Mouse (Mus musculus) cerebellum, adult 9-10 months (tissue): ENCODE data around the gene Gm15446.
"Not testable (repeated sequence)": the region's sequence is repeated elsewhere in the genome, so short reads cannot be mapped to it uniquely, and the experiment has no call there.

ENCODE experiments used
- DNase-seq: peaks from one replicate; pipeline ENCODE4 v3.0.0; 2022

Gm15446 gene

DNA sequence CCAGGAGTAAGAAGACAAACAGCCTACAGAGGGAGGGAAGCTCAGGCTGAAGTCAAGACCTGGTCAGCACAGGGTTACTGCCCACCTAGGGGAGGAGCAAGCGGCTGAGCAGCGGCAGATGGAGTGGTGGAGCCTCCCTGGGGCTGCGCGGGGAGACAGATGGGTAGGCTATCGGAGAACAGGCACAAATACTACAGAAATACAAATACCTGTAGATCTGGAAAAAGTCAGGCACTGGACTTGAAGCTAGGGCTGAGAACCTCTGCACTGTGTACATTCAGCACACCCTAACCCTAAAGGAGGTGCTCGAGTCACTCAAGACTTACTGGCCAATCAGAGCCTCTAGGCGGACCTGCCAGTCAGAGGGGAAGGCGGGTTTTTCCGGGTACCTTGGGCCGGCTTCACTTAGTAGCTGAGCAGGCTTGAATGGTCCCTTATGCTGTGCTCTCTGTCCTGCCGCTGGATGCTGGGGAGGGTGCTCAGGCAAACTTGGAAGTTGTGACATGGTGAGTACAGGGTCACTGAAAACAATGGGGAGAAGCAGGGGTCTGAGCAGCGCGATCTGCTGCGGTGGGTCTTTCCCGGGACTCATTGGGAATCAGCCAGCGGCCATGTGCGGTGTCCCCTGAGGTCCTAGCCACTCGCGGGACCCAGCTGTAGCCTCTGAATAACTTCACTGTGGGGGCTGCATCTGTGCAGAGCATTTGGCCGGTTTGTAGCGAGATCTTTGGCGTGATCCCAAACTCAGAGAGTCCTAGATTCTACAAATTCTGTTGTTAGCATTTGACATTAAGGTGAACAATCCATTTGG lies at the start of gene Gm15446:
Gene Gm15446 (plus strand): TSS at position 140 of the 811 bp plus-strand sequence.
- DNase-seq = peak; percentile 90

DNA sequence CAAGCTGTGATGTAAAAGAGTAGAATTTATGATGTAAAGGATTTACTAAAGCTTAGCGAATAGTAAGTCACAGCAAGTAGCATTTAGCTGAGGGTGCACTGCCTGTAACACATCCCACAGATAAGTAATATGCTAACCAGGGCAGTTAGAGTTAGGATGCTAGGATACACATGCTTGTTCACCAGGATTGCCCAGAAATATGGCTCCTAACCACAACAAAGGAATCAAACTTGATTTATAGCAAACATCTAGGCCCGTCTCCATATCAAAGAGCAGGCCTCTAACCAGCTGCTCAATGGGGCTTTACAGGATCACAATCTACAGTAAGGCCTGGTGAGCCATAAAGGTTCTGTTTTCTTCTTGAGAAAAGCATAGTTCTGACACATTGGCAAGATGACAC lies 929 bp downstream of the Gm15446 start:
- DNase-seq = peak; percentile 23

GRCm38 (mm10) chr5:109924936-109925335 lies 1.7 kb downstream of the Gm15446 start:
- DNase-seq = no peak

DNA sequence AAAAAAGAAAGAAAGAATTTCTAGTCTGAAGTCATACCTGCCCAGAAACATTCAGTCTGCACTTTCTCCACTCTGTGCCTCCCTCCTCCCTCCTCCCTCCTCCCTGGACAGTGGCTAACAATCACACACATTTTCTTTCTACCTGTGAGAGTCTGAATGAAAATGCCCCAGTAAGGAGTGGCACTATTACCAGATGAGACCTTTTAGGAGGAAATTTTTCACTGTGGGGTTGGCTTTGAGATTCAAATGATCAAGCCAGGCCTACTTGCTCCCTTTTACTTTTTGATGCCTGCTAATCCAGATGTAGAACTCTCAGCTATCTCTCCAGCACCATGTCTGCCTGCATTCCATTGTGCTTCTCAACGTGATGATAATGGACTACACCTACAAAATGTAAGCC lies 27.1 kb downstream of the Gm15446 start:
- no peak for DNase-seq

DNA sequence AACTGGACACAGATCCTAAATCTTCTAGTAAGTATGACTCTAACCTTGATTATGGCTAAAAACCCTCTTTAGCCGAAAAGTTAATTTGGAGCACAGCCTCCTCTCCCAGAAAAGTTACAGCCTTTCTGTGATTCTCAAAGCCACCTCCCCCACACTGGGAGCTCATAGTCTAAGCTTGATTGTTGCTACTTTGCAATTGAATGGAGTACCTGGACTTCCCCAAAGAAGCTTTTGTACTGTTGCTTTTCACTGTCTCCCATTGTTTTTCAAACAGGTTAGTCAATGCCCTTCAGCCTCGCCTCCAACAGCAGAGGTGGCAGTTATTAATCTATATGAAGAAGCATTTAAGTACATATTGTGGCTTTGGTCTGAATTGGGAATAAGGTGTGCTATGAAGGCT lies 57.5 kb downstream of the Gm15446 start:
- DNase-seq = not testable (repeated sequence)
